Mouse (Mus musculus): ENCODE results near the gene 2900011O08Rik.

GRCm38 (mm10) chr16:14017306-14017705, 30.9 kb downstream of the 2900011O08Rik start:
- TF ChIP-seq CTCF (IDR thresholded peaks at IDR 0.05; ENCODE audit: low read depth, low read length) (no peak), POLR2A (IDR thresholded peaks at IDR 0.05; ENCODE audit: borderline replicate concordance, low read depth, low read length) (no peak)

All from bone marrow macrophage, adult 2 months (primary cell).